Mouse (Mus musculus): ENCODE data around the gene Rhox4f. TPM values are rescaled to one million over a fixed set of nuclear protein-coding genes. Genes with fewer than 3 reads are reported as not detected.
"Not testable (repeated sequence)": the region's sequence is repeated elsewhere in the genome, so short reads cannot be mapped to it uniquely, and the experiment has no call there.

Gene Rhox4f
- total RNA-seq (2021) = not detected
- long read RNA-seq, experiment 1 = 0 reads
- long read RNA-seq, experiment 2 = 0 reads

- DNase-seq (ENCODE audit: low spot score in 2 of 2) = not testable (repeated sequence)
Observed at GRCm38 (mm10) chrX:37607604-37608003, at the start of gene Rhox4f. Gene Rhox4f, minus strand, starts transcription at chrX:37607704.

DNA sequence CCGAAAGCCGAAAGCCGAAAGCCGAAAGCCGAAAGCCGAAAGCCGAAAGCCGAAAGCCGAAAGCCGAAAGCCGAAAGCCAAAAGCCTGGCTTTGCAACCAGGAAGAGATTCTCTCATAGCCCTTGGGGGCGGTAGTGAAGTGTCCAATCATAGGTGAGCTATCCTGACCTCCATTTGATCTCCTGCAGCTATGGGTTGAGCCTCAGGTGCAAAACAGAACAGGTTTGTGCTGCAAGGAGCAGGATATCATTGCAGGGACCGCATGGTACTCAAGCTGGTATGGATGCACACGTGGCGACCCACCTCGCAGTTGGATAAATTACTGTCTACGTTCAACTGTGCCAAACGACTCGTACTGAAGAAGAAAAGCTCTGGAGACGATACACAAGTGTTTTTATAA lies 43.7 kb upstream of the Rhox4f start, which contains the start of gene Rhox4g:
Gene Rhox4g, minus strand, starts transcription at position 101 of the 400 bp plus-strand sequence.
- DNase-seq (ENCODE audit: low spot score in 2 of 2) = not testable (repeated sequence)

DNA sequence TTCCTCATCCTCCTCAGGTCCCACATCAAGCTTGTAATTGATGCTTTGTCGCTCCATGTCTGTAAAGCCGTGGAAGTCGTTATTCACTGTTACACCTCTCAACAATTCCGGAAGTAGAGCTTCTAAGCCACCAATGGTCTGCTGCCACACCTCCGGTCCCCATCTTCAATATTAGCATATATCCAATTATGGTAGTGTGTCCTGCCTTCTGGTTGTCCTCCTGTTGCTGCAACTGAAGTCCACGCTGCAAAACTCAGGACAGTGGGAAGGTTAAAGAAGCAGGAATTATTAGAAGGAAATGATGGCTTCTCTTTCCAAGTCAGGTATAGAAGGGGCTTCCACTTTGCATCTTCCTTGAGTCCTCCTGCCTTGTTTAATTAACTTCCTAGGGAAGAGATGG lies 35.9 kb upstream of the Rhox4f start, which contains the start of gene Rhox2g:
Gene Rhox2g, minus strand, starts transcription at position 101 of the 400 bp plus-strand sequence.
- not testable (repeated sequence) for DNase-seq (ENCODE audit: low spot score in 2 of 2)

GRCm38 (mm10) chrX:37628512-37628911 lies 21.0 kb upstream of the Rhox4f start, which contains the start of gene Rhox3g:
Gene Rhox3g, minus strand, starts transcription at chrX:37628612.
- not testable (repeated sequence) for DNase-seq (ENCODE audit: low spot score in 2 of 2)

DNA sequence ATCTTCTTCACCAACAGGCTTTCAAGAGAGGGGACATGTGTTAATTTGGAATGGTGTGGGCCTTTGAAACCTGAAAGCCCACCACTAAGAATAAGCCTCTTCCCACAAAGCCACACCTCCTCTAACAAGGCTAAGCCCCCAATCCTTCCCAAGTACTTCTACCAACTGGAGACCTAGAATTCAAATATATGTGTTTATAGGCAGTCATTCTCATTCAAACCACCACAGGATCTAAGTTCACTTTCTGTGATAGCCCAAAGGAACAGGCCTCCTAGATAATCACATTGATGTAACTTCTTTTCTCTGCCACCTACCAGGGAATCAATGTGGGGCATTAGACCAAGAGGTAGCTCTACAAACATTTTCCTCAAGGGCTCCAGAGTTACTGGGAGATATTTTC lies 26.8 kb downstream of the Rhox4f start, which contains the start of gene Rhox3f:
Gene Rhox3f, plus strand, starts transcription at position 301 of the 400 bp plus-strand sequence.
- not testable (repeated sequence) for DNase-seq (ENCODE audit: low spot score in 2 of 2)

DNA sequence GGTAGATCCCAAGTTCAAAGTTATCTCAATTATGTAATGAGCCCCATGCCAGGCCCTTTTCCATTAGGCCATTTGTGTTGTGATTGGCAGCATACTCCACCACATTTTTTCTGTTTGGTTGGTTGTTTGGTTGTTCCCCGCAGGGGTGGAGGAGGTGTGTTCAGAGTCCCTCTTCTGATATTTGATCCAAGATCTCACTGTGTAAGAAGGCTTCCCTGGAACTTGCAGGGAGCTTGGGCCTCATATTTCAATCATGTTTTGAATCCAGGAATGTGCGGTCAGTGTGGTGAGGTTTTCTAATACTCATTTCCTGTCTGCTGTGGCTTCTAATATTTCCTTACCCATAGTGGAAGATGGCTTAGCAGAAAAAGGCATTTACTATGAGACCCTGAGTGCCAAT lies 34.9 kb downstream of the Rhox4f start:
- not testable (repeated sequence) for DNase-seq (ENCODE audit: low spot score in 2 of 2)

- DNase-seq (ENCODE audit: low spot score in 2 of 2) = not testable (repeated sequence)
Observed at GRCm38 (mm10) chrX:37571105-37571504, 36.4 kb downstream of the Rhox4f start, which contains the start of gene Rhox2f. Gene Rhox2f, plus strand, starts transcription at chrX:37571405.

DNA sequence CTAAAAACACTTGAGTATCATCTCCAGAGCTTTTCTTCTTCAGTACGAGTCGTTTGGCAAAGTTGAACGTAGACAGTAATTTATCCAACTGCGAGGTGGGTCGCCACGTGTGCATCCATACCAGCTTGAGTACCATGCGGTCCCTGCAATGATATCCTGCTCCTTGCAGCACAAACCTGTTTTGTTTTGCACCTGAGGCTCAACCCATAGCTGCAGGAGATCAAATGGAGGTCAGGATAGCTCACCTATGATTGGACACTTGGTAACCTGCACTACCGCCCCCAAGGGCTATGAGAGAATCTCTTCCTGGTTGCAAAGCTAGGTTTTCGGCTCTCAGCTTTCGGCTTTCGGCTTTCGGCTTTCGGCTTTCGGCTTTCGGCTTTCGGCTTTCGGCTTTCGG lies 50.4 kb downstream of the Rhox4f start, which contains the start of gene Rhox4e:
Gene Rhox4e, plus strand, starts transcription at position 301 of the 400 bp plus-strand sequence.
- not testable (repeated sequence) for DNase-seq (ENCODE audit: low spot score in 2 of 2)

Other genes starting within 250 kb of the Rhox4f start
- gene Rhox3a2, start 227.7 kb downstream of the Rhox4f start, total RNA-seq (2021) = under 1 TPM in 1 of 2 experiments, not detected in 1; 0.91 TPM
- gene Rhox4a2, start 216.9 kb downstream of the Rhox4f start, total RNA-seq (2021) = not detected
- not detected for gene Rhox2b, start 195.6 kb downstream of the Rhox4f start, total RNA-seq (2021)
- not detected for gene Rhox4b, start 175.2 kb downstream of the Rhox4f start, total RNA-seq (2021)
- not detected for gene Rhox2c, start 154.0 kb downstream of the Rhox4f start, total RNA-seq (2021)
- under 1 TPM in 1 of 2 experiments, not detected in 1; 0.78 TPM for gene Rhox3c, start 149.1 kb downstream of the Rhox4f start, total RNA-seq (2021)
- not detected for gene Rhox4c, start 127.4 kb downstream of the Rhox4f start, total RNA-seq (2021)
- not detected for gene Rhox2d, start 114.3 kb downstream of the Rhox4f start, total RNA-seq (2021)
- gene Rhox4d, start 93.3 kb downstream of the Rhox4f start, total RNA-seq (2021) = not detected
- not detected for gene Rhox2e, start 77.3 kb downstream of the Rhox4f start, total RNA-seq (2021)
- not detected for gene Rhox3e, start 65.7 kb downstream of the Rhox4f start, total RNA-seq (2021)
- not detected for gene Rhox4e, start 50.3 kb downstream of the Rhox4f start, total RNA-seq (2021)
- gene Rhox2f, start 36.3 kb downstream of the Rhox4f start, total RNA-seq (2021) = not detected
- gene Rhox3f, start 26.7 kb downstream of the Rhox4f start, total RNA-seq (2021) = not detected
- gene Rhox3g, start 20.9 kb upstream of the Rhox4f start, total RNA-seq (2021) = not detected
- gene Rhox2g, start 35.8 kb upstream of the Rhox4f start, total RNA-seq (2021) = not detected
- not detected for gene Rhox4g, start 43.6 kb upstream of the Rhox4f start, total RNA-seq (2021)
- gene Rhox3h, start 61.1 kb upstream of the Rhox4f start, total RNA-seq (2021) = under 1 TPM; 0.29 to 0.36 TPM
- not detected for gene Rhox2h, start 65.6 kb upstream of the Rhox4f start, total RNA-seq (2021)
- not detected for gene Rhox5, start 197.1 kb upstream of the Rhox4f start, total RNA-seq (2021)
- gene Rhox6, start 219.2 kb upstream of the Rhox4f start, total RNA-seq (2021) = not detected
- not detected for gene Rhox7a, start 224.0 kb upstream of the Rhox4f start, total RNA-seq (2021)

Measured in gastrocnemius, postnatal 4 days (tissue).